In genomic region chr3:104769135-104769534, GRCm38 (mm10) we compare ENCODE assay signal across 15 mouse cellular contexts. TPM values are rescaled to one million over a fixed set of nuclear protein-coding genes. Genes with fewer than 3 reads are reported as not detected.
"Had no signal": no experiment of that assay in that cellular context is flagged by ENCODE, and none has a peak within 500 bp of the region (broad histone marks: within the 10 kb centered on the region; RNA-seq: fewer than 3 reads in every experiment).

No protein-coding gene starts in this region.

- ATAC-seq: midbrain, embryonic 15.5 days had no signal

- H3K27me3 ChIP-seq: limb, embryonic 13.5 days; midbrain, embryonic 15.5 days had no signal

- H3K4me3 ChIP-seq: layer of hippocampus, adult 2 months; limb, embryonic 13.5 days; midbrain, embryonic 10.5 days; midbrain, embryonic 15.5 days; neural tube, embryonic 13.5 days had no signal

- H3K9ac ChIP-seq: limb, embryonic 13.5 days; midbrain, embryonic 15.5 days; neural tube, embryonic 13.5 days had no signal

- H3K27ac ChIP-seq: layer of hippocampus, adult 2 months; limb, embryonic 13.5 days; midbrain, embryonic 10.5 days; midbrain, embryonic 15.5 days; neural tube, embryonic 13.5 days; stomach, postnatal 0 days had no signal

- H3K9me3 ChIP-seq: limb, embryonic 13.5 days; midbrain, embryonic 10.5 days; midbrain, embryonic 15.5 days; neural tube, embryonic 13.5 days had no signal

- H3K4me1 ChIP-seq: midbrain, embryonic 15.5 days; neural tube, embryonic 13.5 days had no signal

- H3K36me3 ChIP-seq: limb, embryonic 13.5 days; midbrain, embryonic 10.5 days; midbrain, embryonic 15.5 days; neural tube, embryonic 13.5 days had no signal

- DNase-seq: kidney, adult 18-20 months; kidney, postnatal 10 days; kidney, postnatal 4 days; lung, adult 18-20 months; lung, postnatal 36 days; right cerebral cortex, adult 18-20 months; thymus, postnatal 4 days had no signal

- H3K4me2 ChIP-seq: limb, embryonic 13.5 days; midbrain, embryonic 15.5 days; neural tube, embryonic 13.5 days had no signal

RNA-seq across cellular contexts. Expression of gene Ppm1j, which starts 11.7 kb away (rescaled TPM):
- total RNA-seq: megakaryocyte progenitor cell, adult 5-6 weeks had no signal

RNA-seq across cellular contexts. Expression of gene Fam19a3, which starts 12.5 kb away (rescaled TPM):
- total RNA-seq: layer of hippocampus, adult 2 months; layer of hippocampus, postnatal 10 days; megakaryocyte progenitor cell, adult 5-6 weeks had no signal
- polyA plus RNA-seq: neural tube, embryonic 13.5 days; stomach, postnatal 0 days had no signal
